Mouse (Mus musculus) testis, adult 2 months (tissue): ENCODE data around the gene Trim44.

Experiments
- CTCF ChIP-seq: fragments of 200-500 bp; IDR thresholded peaks from 2 replicates; pipeline ENCODE4 v1.5.1; 2012; ENCODE audit warnings: low read depth, mild to moderate bottlenecking, inconsistent platforms, low read length, moderate library complexity; ENCODE audit not compliant: control insufficient read depth, insufficient read depth, insufficient replicate concordance
- POLR2A ChIP-seq: fragments of 200-500 bp; IDR thresholded peaks from 2 replicates; pipeline ENCODE4 v1.6.1; 2012; ENCODE audit warnings: low read depth, mild to moderate bottlenecking, inconsistent platforms, low read length, moderate library complexity; ENCODE audit not compliant: control insufficient read depth

GRCm38 (mm10) chr2:102373406-102374105 is 34.1 kb downstream of the Trim44 start:
- TF ChIP-seq POLR2A: no peak
- no peak for TF ChIP-seq CTCF
